Mouse (Mus musculus) intestine, postnatal 0 days (tissue): ENCODE results near the gene Ncf2. TPM values are rescaled to one million over a fixed set of nuclear protein-coding genes. Genes with fewer than 3 reads are reported as not detected.

Source experiments
- ATAC-seq: fragments of 200-750 bp; cut with Nextera tagmentation; 2 replicates; pipeline ENCODE4 v1.8.0; 2017; ENCODE audit warnings: mild to moderate bottlenecking, moderate TSS enrichment, moderate library complexity
- H3K27ac ChIP-seq: fragments of 300-500 bp; sonication (generic); 2 replicates; pipeline ENCODE4 v1.5.1; 2014; ENCODE audit warnings: mild to moderate bottlenecking, low read depth, low read length, moderate library complexity
- H3K27me3 ChIP-seq: fragments of 300-500 bp; sonication (generic); replicated peaks from 2 replicates; pipeline ENCODE4 v1.6.1; 2014; ENCODE audit warnings: low read length, mixed read lengths; ENCODE audit not compliant: control insufficient read depth, insufficient read depth
- H3K36me3 ChIP-seq: fragments of 300-500 bp; sonication (generic); 2 replicates; pipeline ENCODE4 v1.6.1; 2014; ENCODE audit warnings: mild to moderate bottlenecking, moderate library complexity; ENCODE audit not compliant: control insufficient read depth, insufficient read depth
- H3K4me1 ChIP-seq: fragments of 300-500 bp; sonication (generic); replicated peaks from 2 replicates; pipeline ENCODE4 v1.6.1; 2014; ENCODE audit warnings: antibody characterized with exemption, low read length, mixed read lengths; ENCODE audit not compliant: control insufficient read depth, insufficient read depth
- H3K4me2 ChIP-seq: fragments of 300-500 bp; sonication (generic); replicated peaks from 2 replicates; pipeline ENCODE4 v1.6.1; 2014; ENCODE audit warnings: low read depth, mild to moderate bottlenecking, moderate library complexity
- H3K4me3 ChIP-seq: fragments of 300-500 bp; sonication (generic); 2 replicates; pipeline ENCODE4 v1.5.1; 2014; ENCODE audit warnings: low read depth, low read length
- H3K9ac ChIP-seq: fragments of 300-500 bp; sonication (generic); 2 replicates; pipeline ENCODE4 v1.6.1; 2014; ENCODE audit warnings: mild to moderate bottlenecking, low read depth, low read length
- H3K9me3 ChIP-seq: fragments of 300-500 bp; sonication (generic); 2 replicates; pipeline ENCODE4 v1.6.1; 2016; ENCODE audit warnings: mixed run types; ENCODE audit not compliant: control insufficient read depth
- CTCF ChIP-seq: sonication (generic); IDR thresholded peaks from 2 replicates; pipeline ENCODE4 v1.5.1; 2016; ENCODE audit warnings: low read depth, mild to moderate bottlenecking, control low read depth, antibody characterized with exemption, moderate library complexity
- WGBS: fragments of 180-500 bp; shearing (Covaris S2); extraction: QIAGEN DNeasy Blood & Tissue Kit; methylation state at CpG from one replicate; pipeline ENCODE4 v1.1.7; 2014; 5-methylcytosine and 5-hydroxymethylcytosine counted together
- polyA plus RNA-seq: library from polyadenylated mRNA; unstranded; fragments of >200 nt; fragmentation: Nextera tagmentation; extraction: Ambion mirVana; gene quantifications from 2 replicates; pipeline ENCODE4 v1.2.1, GENCODE M21; 2015

Ncf2 gene
- 9.1 and 9.7 TPM in 2 replicates for polyA plus RNA-seq

GRCm38 (mm10) chr1:152799897-152800296 is at the start of gene Ncf2:
Gene Ncf2, plus strand, starts transcription at chr1:152800194.
- no peak within 1 kb of the TSS for H3K27ac ChIP-seq
- ATAC-seq, result no peak
- H3K36me3 ChIP-seq, result no peaks in the 10 kb centered on the region
- H3K9me3 ChIP-seq, result no peaks in the 10 kb centered on the region
- H3K4me3 ChIP-seq, result no peak within 1 kb of the TSS
- peaks cover 8% of the 10 kb centered on the region; the same call in 1 of the 2 replicates for H3K4me1 ChIP-seq
- TF ChIP-seq CTCF, result no peak
- H3K27me3 ChIP-seq, result no peaks in the 10 kb centered on the region
- no peak within 1 kb of the TSS for H3K4me2 ChIP-seq
- H3K9ac ChIP-seq, result no peak within 1 kb of the TSS
- 23% methylated on average over 2 of the region's 2 CpGs for WGBS

GRCm38 (mm10) chr1:152750312-152750965 is 49.6 kb upstream of the Ncf2 start, which contains the start of gene Apobec4:
Gene Apobec4, plus strand, starts transcription at chr1:152750551.
- Histone ChIP-seq H3K4me2 (no peak within 1 kb of the TSS), H3K27ac (no peak within 1 kb of the TSS), H3K9ac (no peak within 1 kb of the TSS), H3K4me3 (no peak within 1 kb of the TSS), H3K27me3 (no peaks in the 10 kb centered on the region), H3K9me3 (no peaks in the 10 kb centered on the region), H3K36me3 (no peaks in the 10 kb centered on the region), H3K4me1 (no peaks in the 10 kb centered on the region)
- WGBS, result 55% methylated on average over 13 of the region's 13 CpGs
- ATAC-seq, result no peak
- TF ChIP-seq CTCF, result no peak

GRCm38 (mm10) chr1:152761791-152762190 is 38.2 kb upstream of the Ncf2 start:
- 81% methylated on average over 2 of the region's 2 CpGs for WGBS
- 0 out of 2 replicates have a peak, but pooled peaks cover 5% of the 10 kb centered on the region for H3K27me3 ChIP-seq
- TF ChIP-seq CTCF, result no peak
- H3K9me3 ChIP-seq, result no peaks in the 10 kb centered on the region
- no peak overlapping the region for H3K9ac ChIP-seq
- H3K4me1 ChIP-seq, result no peaks in the 10 kb centered on the region; the same call in 1 of the 2 replicates
- no peak overlapping the region for H3K4me2 ChIP-seq
- H3K4me3 ChIP-seq, result no peak overlapping the region
- ATAC-seq, result no peak
- no peaks in the 10 kb centered on the region for H3K36me3 ChIP-seq
- no peak overlapping the region for H3K27ac ChIP-seq

GRCm38 (mm10) chr1:152766032-152766772 is 33.8 kb upstream of the Ncf2 start, which contains the start of the genes Rgl1 and Arpc5:
Gene Rgl1, minus strand, starts transcription at chr1:152766351.
Gene Arpc5, plus strand, starts transcription at chr1:152766542.
- WGBS, result under 1% methylated on average over 78 of the region's 86 CpGs
- no peaks in the 10 kb centered on the region; the same call in 1 of the 2 replicates for H3K4me1 ChIP-seq
- H3K27ac ChIP-seq, result peak within 1 kb of the TSS; percentile 98
- peaks cover 20% of the 10 kb centered on the region for H3K36me3 ChIP-seq
- H3K9me3 ChIP-seq, result no peaks in the 10 kb centered on the region
- H3K27me3 ChIP-seq, result 0 out of 2 replicates have a peak, but pooled peaks cover 5% of the 10 kb centered on the region
- peak within 1 kb of the TSS; percentile 99 for H3K9ac ChIP-seq
- TF ChIP-seq CTCF, result peak; percentile 25; the same call in 1 of the 2 replicates
- peak; percentile 98 for ATAC-seq
- H3K4me3 ChIP-seq, result peak within 1 kb of the TSS; percentile 99
- peak within 1 kb of the TSS; percentile 84 for H3K4me2 ChIP-seq

- Histone ChIP-seq H3K36me3 (peaks cover 29% of the 10 kb centered on the region), H3K9ac (peak overlapping the region; percentile 99), H3K4me3 (peak overlapping the region; percentile 99), H3K4me1 (no peaks in the 10 kb centered on the region; the same call in 1 of the 2 replicates), H3K27me3 (0 out of 2 replicates have a peak, but pooled peaks cover 5% of the 10 kb centered on the region), H3K4me2 (peak overlapping the region; percentile 84), H3K27ac (peak overlapping the region; percentile 98), H3K9me3 (no peaks in the 10 kb centered on the region)
- peak; percentile 63 for ATAC-seq
- WGBS, result 1% methylated on average over 60 of the region's 60 CpGs
- TF ChIP-seq CTCF, result 0 out of 2 replicates have a peak, but pooled peaks have one; percentile 0
Observed at GRCm38 (mm10) chr1:152766804-152767748, 32.9 kb upstream of the Ncf2 start.
